Mouse (Mus musculus): ENCODE results near the gene Olfr470.
A peak's percentile ranks its signal among the peaks of the same experiment; 100 is the strongest.
"Not testable (repeated sequence)": the region's sequence is repeated elsewhere in the genome, so short reads cannot be mapped to it uniquely, and the experiment has no call there.

The Olfr470 gene

GRCm38 (mm10) chr7:107847390-107847789 is at the start of gene Olfr470:
Olfr470 (minus strand) TSS chr7:107847490.
- not testable (repeated sequence) for DNase-seq

- peak in 1 of 2 experiments; percentile 2 for DNase-seq
Observed at GRCm38 (mm10) chr7:107841719-107842118, 5.6 kb downstream of the Olfr470 start.

GRCm38 (mm10) chr7:107825441-107825840 is 21.8 kb downstream of the Olfr470 start, which contains the start of gene Olfr469:
Olfr469 (minus strand) TSS chr7:107825541.
- DNase-seq, result not testable (repeated sequence)

GRCm38 (mm10) chr7:107823867-107824266 is 23.4 kb downstream of the Olfr470 start:
- not testable (repeated sequence) for DNase-seq

GRCm38 (mm10) chr7:107819442-107819841 is 27.8 kb downstream of the Olfr470 start:
- peak in 1 of 2 experiments; percentile 6 for DNase-seq

GRCm38 (mm10) chr7:107811963-107812362 is 35.3 kb downstream of the Olfr470 start, which contains the start of gene Olfr467:
Olfr467 (plus strand) TSS chr7:107812263.
- DNase-seq, result no peak

- DNase-seq, result no peak
Observed at GRCm38 (mm10) chr7:107802138-107802537, 45.2 kb downstream of the Olfr470 start.

GRCm38 (mm10) chr7:107801108-107801507 is 46.2 kb downstream of the Olfr470 start, which contains the start of gene Ovch2:
Ovch2 (minus strand) TSS chr7:107801208.
- no peak for DNase-seq

GRCm38 (mm10) chr7:107796500-107796899 is 50.8 kb downstream of the Olfr470 start:
- DNase-seq, result no peak
